Mouse (Mus musculus) C2C12 (cell line): ENCODE measurements around the gene Cacng5.

Experiments
- CEBPB ChIP-seq: IDR thresholded peaks from one replicate; pipeline ENCODE4 v1.6.1; 2011; ENCODE audit warnings: low read depth, mild to moderate bottlenecking, control low read depth, moderate library complexity
- CTCF ChIP-seq: IDR thresholded peaks from one replicate; pipeline ENCODE4 v1.5.1; 2011; ENCODE audit not compliant: control insufficient read depth, insufficient read depth, insufficient read length
- MAX ChIP-seq: IDR thresholded peaks from one replicate; pipeline ENCODE4 v1.6.1; 2011; ENCODE audit warnings: mild to moderate bottlenecking, control low read depth
- USF1 ChIP-seq: IDR thresholded peaks from one replicate; pipeline ENCODE4 v1.6.1; 2011; ENCODE audit warnings: low read depth, mild to moderate bottlenecking, control low read depth, moderate library complexity

GRCm38 (mm10) chr11:107957566-107958350 is 42.9 kb upstream of the Cacng5 start:
- TF ChIP-seq CTCF (no peak), MAX (no peak), USF1 (no peak), CEBPB (no peak)
